Mouse (Mus musculus) embryonic fibroblast, embryonic 13.5 days (primary cell): ENCODE results near the gene Elmsan1.

Experiments used
- CTCF ChIP-seq: IDR thresholded peaks from 2 replicates; pipeline ENCODE4 v1.5.1; 2011; ENCODE audit warnings: mild to moderate bottlenecking, control low read depth, low read length, moderate library complexity, borderline replicate concordance; ENCODE audit not compliant: insufficient read depth
- POLR2A ChIP-seq: IDR thresholded peaks from 2 replicates; pipeline ENCODE4 v1.6.1; 2011; ENCODE audit warnings: low read depth, mild to moderate bottlenecking, control low read depth, low read length, moderate library complexity

GRCm38 (mm10) chr12:84235577-84235976 is 16.9 kb upstream of the Elmsan1 start:
- TF ChIP-seq CTCF, result no peak
- TF ChIP-seq POLR2A, result no peak
